In genomic region chr10:5480097-5480496, GRCm38 (mm10) we compare ENCODE assay signal across 9 mouse cellular contexts.
DNase-seq lines count a peak whose midpoint lies in the region; ATAC-seq and TF ChIP-seq lines count a peak whose summit lies in the region.
"Had no signal": no experiment of that assay in that cellular context is flagged by ENCODE, and none has a peak within 500 bp of the region (broad histone marks: within the 10 kb centered on the region; RNA-seq: fewer than 3 reads in every experiment).

No protein-coding gene starts in this region.

- no peak for TF ChIP-seq POLR2A in bone marrow macrophage, adult 2 months (IDR thresholded peaks at IDR 0.05; ENCODE audit: borderline replicate concordance, low read depth, low read length)

- no peak overlapping the region for H3K27ac ChIP-seq in ES-E14 (ENCODE audit: insufficient read depth, low read depth, low read length, poor library complexity, severe bottlenecking)
- no peak overlapping the region for H3K27ac ChIP-seq in bone marrow macrophage, adult 2 months (ENCODE audit: insufficient read depth, low read depth, low read length)
- H3K27ac ChIP-seq in embryonic facial prominence, embryonic 14.5 days (replicated peaks; ENCODE audit: low read depth, low read length) = no peak overlapping the region
- no peak overlapping the region for H3K27ac ChIP-seq in neural tube, embryonic 11.5 days (ENCODE audit: low read depth, low read length)
- H3K27ac ChIP-seq: heart, embryonic 15.5 days had no signal

- no peak overlapping the region for H3K4me3 ChIP-seq in ES-E14 (ENCODE audit: insufficient read depth in 1 of 2, low read depth in 1 of 2, low read length in 2 of 2, poor library complexity in 1 of 2, severe bottlenecking in 1 of 2)
- peak overlapping the region; percentile 17; the same call in 1 of the 2 replicates for H3K4me3 ChIP-seq in bone marrow macrophage, adult 2 months (ENCODE audit: insufficient read depth, low read length)
- no peak overlapping the region for H3K4me3 ChIP-seq in embryonic facial prominence, embryonic 14.5 days (ENCODE audit: low read depth, low read length)
- no peak overlapping the region for H3K4me3 ChIP-seq in neural tube, embryonic 11.5 days (ENCODE audit: low read depth, low read length)
- H3K4me3 ChIP-seq: heart, embryonic 15.5 days had no signal

- H3K4me1 ChIP-seq in ES-E14 (ENCODE audit: control insufficient read depth in 2 of 2, insufficient read depth in 2 of 2, low read length in 2 of 2, poor library complexity in 1 of 2) = no peaks in the 10 kb centered on the region
- H3K4me1 ChIP-seq in bone marrow macrophage, adult 2 months (ENCODE audit: control insufficient read depth, insufficient read depth, low read length) = no peaks in the 10 kb centered on the region
- no peaks in the 10 kb centered on the region for H3K4me1 ChIP-seq in embryonic facial prominence, embryonic 14.5 days (ENCODE audit: control insufficient read depth, insufficient read depth, low read length)
- H3K4me1 ChIP-seq in neural tube, embryonic 11.5 days (ENCODE audit: control insufficient read depth, insufficient read depth, low read length) = no peaks in the 10 kb centered on the region
- H3K4me1 ChIP-seq: heart, embryonic 15.5 days had no signal

- in situ Hi-C loops in ES-E14 (cut with MboI; ENCODE audit: low sequenced_read_pairs in 2 of 2, unreplicated experiment in 2 of 2) = loop anchor here in 1 of 2 experiments (25.0 kb wide), 1 partner anchor 307 kb away; no protein-coding TSS in a partner anchor

- peak; percentile 58 to 65 for DNase-seq in left cerebral cortex, postnatal 14 days (ENCODE audit: low spot score in 2 of 2)
- no peak for DNase-seq in left cerebral cortex, adult 8-10 months (ENCODE audit: low spot score in 2 of 2)
- peak; percentile 44 for DNase-seq in ES-E14 (ENCODE audit: low read depth, low spot score)
- peak; percentile 57 for DNase-seq in embryonic facial prominence, embryonic 14.5 days (ENCODE audit: low spot score)
- peak; percentile 32 to 66 for DNase-seq in kidney, postnatal 36 days
- peak; percentile 53 for DNase-seq in neural tube, embryonic 11.5 days (ENCODE audit: low spot score)

- intact Hi-C loops in left cerebral cortex, postnatal 14 days (cut with DNase I) = loop anchor here (2.0 kb wide), 1 partner anchor 71 kb away; the partner anchor contains the start of gene Syne1

- TF ChIP-seq CTCF in bone marrow macrophage, adult 2 months (IDR thresholded peaks at IDR 0.05; ENCODE audit: low read depth, low read length) = peak; percentile 45

- H3K36me3 ChIP-seq in ES-E14 (ENCODE audit: control insufficient read depth, insufficient read depth, low read length, poor library complexity, severe bottlenecking) = no peaks in the 10 kb centered on the region
- H3K36me3 ChIP-seq in embryonic facial prominence, embryonic 14.5 days (ENCODE audit: control insufficient read depth, insufficient read depth, low read length) = no peaks in the 10 kb centered on the region
- H3K36me3 ChIP-seq in neural tube, embryonic 11.5 days (ENCODE audit: control insufficient read depth, insufficient read depth, low read length) = no peaks in the 10 kb centered on the region
- H3K36me3 ChIP-seq: heart, embryonic 15.5 days had no signal

- ATAC-seq in embryonic facial prominence, embryonic 14.5 days (ENCODE audit: low read depth) = no peak
- no peak for ATAC-seq in neural tube, embryonic 11.5 days (ENCODE audit: insufficient read depth, low FRiP score, low TSS enrichment)
- no peak for ATAC-seq in monocyte, adult 5-6 weeks (replicated peaks; ENCODE audit: insufficient number of reproducible peaks, low FRiP score, low TSS enrichment, poor library complexity, severe bottlenecking)

- 54% methylated on average over 6 of the region's 6 CpGs for WGBS in embryonic facial prominence, embryonic 14.5 days
- WGBS in neural tube, embryonic 11.5 days = 53% methylated on average over 6 of the region's 6 CpGs

- no peaks in the 10 kb centered on the region for H3K9me3 ChIP-seq in ES-E14 (ENCODE audit: control insufficient read depth, insufficient read depth, low read depth, low read length)
- H3K9me3 ChIP-seq in embryonic facial prominence, embryonic 14.5 days (ENCODE audit: control insufficient read depth, low read length) = no peaks in the 10 kb centered on the region
- H3K9me3 ChIP-seq in neural tube, embryonic 11.5 days (ENCODE audit: control insufficient read depth, low read length) = no peaks in the 10 kb centered on the region
- H3K9me3 ChIP-seq: heart, embryonic 15.5 days had no signal

- H3K9ac ChIP-seq in ES-E14 (ENCODE audit: insufficient read depth, low read depth, low read length, poor library complexity, severe bottlenecking) = no peak overlapping the region
- H3K9ac ChIP-seq in embryonic facial prominence, embryonic 14.5 days (ENCODE audit: low read depth, low read length) = no peak overlapping the region
- no peak overlapping the region for H3K9ac ChIP-seq in neural tube, embryonic 11.5 days (ENCODE audit: low read length)
- H3K9ac ChIP-seq: heart, embryonic 15.5 days had no signal

- H3K4me2 ChIP-seq in embryonic facial prominence, embryonic 14.5 days (ENCODE audit: low read depth, low read length) = no peak overlapping the region
- no peak overlapping the region for H3K4me2 ChIP-seq in neural tube, embryonic 11.5 days (ENCODE audit: low read depth)
- H3K4me2 ChIP-seq: heart, embryonic 15.5 days had no signal

- no peaks in the 10 kb centered on the region for H3K27me3 ChIP-seq in embryonic facial prominence, embryonic 14.5 days (replicated peaks; ENCODE audit: control insufficient read depth, insufficient read depth, low read length)
- no peaks in the 10 kb centered on the region for H3K27me3 ChIP-seq in neural tube, embryonic 11.5 days (ENCODE audit: control insufficient read depth, insufficient read depth, low read length)
- H3K27me3 ChIP-seq: heart, embryonic 15.5 days had no signal

TF ChIP-seq in ES-E14, 5 proteins besides CTCF, POLR2A, EP300 and RAD21:
- TF ChIP-seq HCFC1 (IDR thresholded peaks at IDR 0.05; ENCODE audit: borderline replicate concordance, insufficient read depth, low read length) = no peak
- TF ChIP-seq ZC3H11A (IDR thresholded peaks at IDR 0.05; ENCODE audit: borderline replicate concordance, low read depth, low read length) = peak; percentile 70

Comparison
In these comparisons a context has a peak if more than half of its experiments do, and no peak if none do; other contexts are left out.
1. DNase-seq: peak in left cerebral cortex, postnatal 14 days (2 of 2), ES-E14 (single experiment), embryonic facial prominence, embryonic 14.5 days (single experiment), kidney, postnatal 36 days (2 of 2) and neural tube, embryonic 11.5 days (single experiment); none in left cerebral cortex, adult 8-10 months (0 of 2).